In genomic region chr8:124739268-124739667, GRCm38 (mm10) we compare ENCODE assay signal across 10 mouse cellular contexts. TPM values are rescaled to one million over a fixed set of nuclear protein-coding genes. Genes with fewer than 3 reads are reported as not detected.
DNase-seq lines count a peak whose midpoint lies in the region; ATAC-seq and TF ChIP-seq lines count a peak whose summit lies in the region.
"Had no signal": no experiment of that assay in that cellular context is flagged by ENCODE, and none has a peak within 500 bp of the region (broad histone marks: within the 10 kb centered on the region; RNA-seq: fewer than 3 reads in every experiment).

No protein-coding gene starts in this region.

- intact Hi-C loops in heart, adult 2 months (cut with DNase I), result loop anchor here (2.0 to 5.0 kb wide), 2 partner anchors 36 to 88 kb away; no protein-coding TSS in a partner anchor

- no peaks in the 10 kb centered on the region for H3K79me2 ChIP-seq in heart, adult 2 months (replicated peaks; ENCODE audit: control insufficient read depth, insufficient read depth, low read length)

- TF ChIP-seq CTCF in heart, adult 2 months (IDR thresholded peaks at IDR 0.05), result peak; percentile 77

- no peaks in the 10 kb centered on the region for H3K27me3 ChIP-seq in heart, adult 2 months (ENCODE audit: control insufficient read depth, insufficient read depth, low read length)
- H3K27me3 ChIP-seq in heart, embryonic 11.5 days (ENCODE audit: control insufficient read depth, insufficient read depth, low read length), result no peaks in the 10 kb centered on the region
- H3K27me3 ChIP-seq: heart, embryonic 13.5 days had no signal

- H3K27ac ChIP-seq in heart, adult 2 months, result no peak overlapping the region
- H3K27ac ChIP-seq in heart, embryonic 11.5 days (ENCODE audit: low read depth, low read length), result no peak overlapping the region
- H3K27ac ChIP-seq: heart, embryonic 13.5 days had no signal

- no peak for DNase-seq in heart, adult 2 months
- DNase-seq in urinary bladder, postnatal 14 days (ENCODE audit: low spot score), result peak; percentile 32
- DNase-seq in urinary bladder, adult 2 months (ENCODE audit: low spot score), result no peak
- peak; percentile 79 for DNase-seq in induced T-regulatory cell, adult 2 months (ENCODE audit: low read depth)
- peak; percentile 63 for DNase-seq in thymus, postnatal 4 days
- DNase-seq in layer of hippocampus, adult 8-10 months (ENCODE audit: low spot score in 2 of 2), result no peak
- no peak for DNase-seq in left cerebral cortex, adult 8-10 months (ENCODE audit: low spot score in 2 of 2)

- H3K4me1 ChIP-seq in heart, adult 2 months (ENCODE audit: control insufficient read depth, insufficient read depth, low read length), result no peaks in the 10 kb centered on the region
- H3K4me1 ChIP-seq in heart, embryonic 11.5 days (ENCODE audit: control insufficient read depth, insufficient read depth, low read length), result no peaks in the 10 kb centered on the region
- H3K4me1 ChIP-seq: megakaryocyte, embryonic 14.5 days had no signal

- no peak overlapping the region for H3K9ac ChIP-seq in heart, adult 2 months (ENCODE audit: low read depth, low read length)
- H3K9ac ChIP-seq in heart, embryonic 11.5 days (ENCODE audit: low read depth, low read length), result no peak overlapping the region
- H3K9ac ChIP-seq: heart, embryonic 13.5 days had no signal

- WGBS in heart, adult 2 months, result 84% methylated on average over 1 of the region's 1 CpGs
- WGBS in heart, embryonic 11.5 days (ENCODE audit: insufficient replicate concordance), result 68% methylated on average over 1 of the region's 1 CpGs

- no peak overlapping the region for H3K4me2 ChIP-seq in heart, embryonic 11.5 days
- H3K4me2 ChIP-seq: heart, embryonic 13.5 days had no signal

- no peaks in the 10 kb centered on the region for H3K36me3 ChIP-seq in heart, adult 2 months (ENCODE audit: control insufficient read depth, insufficient read depth, low read length)
- peaks cover 5% of the 10 kb centered on the region for H3K36me3 ChIP-seq in heart, embryonic 11.5 days (ENCODE audit: control insufficient read depth, insufficient read depth, low read length)

- H3K9me3 ChIP-seq in heart, embryonic 11.5 days (replicated peaks; ENCODE audit: control insufficient read depth, low read length), result no peaks in the 10 kb centered on the region
- H3K9me3 ChIP-seq: heart, embryonic 13.5 days had no signal

- no peak for TF ChIP-seq EP300 in heart, adult 2 months (IDR thresholded peaks at IDR 0.05; ENCODE audit: insufficient read depth, low read depth, low read length)

- no peak for ATAC-seq in heart, embryonic 11.5 days (replicated peaks; ENCODE audit: insufficient number of reproducible peaks, low FRiP score, low TSS enrichment)

- H3K4me3 ChIP-seq in heart, adult 2 months, result no peak overlapping the region
- no peak overlapping the region for H3K4me3 ChIP-seq in heart, embryonic 11.5 days (ENCODE audit: low read depth, low read length)
- H3K4me3 ChIP-seq: heart, embryonic 13.5 days; megakaryocyte, embryonic 14.5 days had no signal

- no peak for TF ChIP-seq POLR2A in heart, adult 2 months (IDR thresholded peaks at IDR 0.05; ENCODE audit: insufficient read depth, low read depth, low read length)

RNA-seq across cellular contexts. Expression of gene Fam89a, which starts 12.4 kb away (rescaled TPM):
- 1 to 10 TPM; 1.6 to 2.1 TPM for total RNA-seq in heart, adult 2 months (2021)
- 1.8 and 3.2 TPM in 2 replicates for polyA plus RNA-seq in heart, adult 2 months (2012; rRNA removed)
- 2.4 and 3.1 TPM in 2 replicates for polyA plus RNA-seq in heart, embryonic 11.5 days (2014; fragmentation: Nextera tagmentation; extraction: Ambion mirVana)
- polyA plus RNA-seq in urinary bladder, adult 2 months (2012; rRNA removed), result 1.1 and 1.5 TPM in 2 replicates
- 1 to 10 TPM in 1 of 4 experiments, under 1 TPM in 3; 0.56 to 1.2 (median 0.73) TPM for total RNA-seq in layer of hippocampus, adult 8-10 months (2022)
- 1 to 10 TPM in 2 of 4 experiments, under 1 TPM in 2; 0.28 to 1.6 (median 0.83) TPM for total RNA-seq in left cerebral cortex, adult 8-10 months (2022)

RNA-seq across cellular contexts. Expression of gene Arv1, which starts 17.3 kb away (rescaled TPM):
- total RNA-seq in heart, adult 2 months (2021), result 1 to 10 TPM; 3.1 to 4.2 TPM
- 8.6 and 9.5 TPM in 2 replicates for polyA plus RNA-seq in heart, adult 2 months (2012; rRNA removed)
- 14.7 and 20.3 TPM in 2 replicates for polyA plus RNA-seq in heart, embryonic 11.5 days (2014; fragmentation: Nextera tagmentation; extraction: Ambion mirVana)
- polyA plus RNA-seq in urinary bladder, adult 2 months (2012; rRNA removed), result 11.7 and 15.4 TPM in 2 replicates
- 10 to 100 TPM; 13.3 to 17.5 (median 15.2) TPM for total RNA-seq in layer of hippocampus, adult 8-10 months (2022)
- 10 to 100 TPM; 11.4 to 13.0 (median 11.6) TPM for total RNA-seq in left cerebral cortex, adult 8-10 months (2022)

RNA-seq across cellular contexts. Expression of gene Ttc13, which starts 17.5 kb away (rescaled TPM):
- 10 to 100 TPM; 14.7 to 15.1 TPM for total RNA-seq in heart, adult 2 months (2021)
- 8.1 and 13.1 TPM in 2 replicates for polyA plus RNA-seq in heart, adult 2 months (2012; rRNA removed)
- 39.1 and 41.4 TPM in 2 replicates for polyA plus RNA-seq in heart, embryonic 11.5 days (2014; fragmentation: Nextera tagmentation; extraction: Ambion mirVana)
- polyA plus RNA-seq in urinary bladder, adult 2 months (2012; rRNA removed), result 18.2 and 19.1 TPM in 2 replicates
- 10 to 100 TPM; 42.9 to 55.7 (median 47.1) TPM for total RNA-seq in layer of hippocampus, adult 8-10 months (2022)
- 10 to 100 TPM; 38.5 to 42.9 (median 39.3) TPM for total RNA-seq in left cerebral cortex, adult 8-10 months (2022)

RNA-seq across cellular contexts. Expression of gene Trim67, which starts 53.6 kb away (rescaled TPM):
- total RNA-seq in heart, adult 2 months (2021), result under 1 TPM; 0.43 to 0.47 TPM
- 1.3 and 2.0 TPM in 2 replicates for polyA plus RNA-seq in heart, adult 2 months (2012; rRNA removed)
- 0.07 and 0.15 TPM in 2 replicates for polyA plus RNA-seq in heart, embryonic 11.5 days (2014; fragmentation: Nextera tagmentation; extraction: Ambion mirVana)
- polyA plus RNA-seq in urinary bladder, adult 2 months (2012; rRNA removed), result 0.08 and 0.10 TPM in 2 replicates
- total RNA-seq in layer of hippocampus, adult 8-10 months (2022), result 1 to 10 TPM; 1.9 to 2.3 (median 2.1) TPM
- total RNA-seq in left cerebral cortex, adult 8-10 months (2022), result 1 to 10 TPM; 2.2 to 2.3 (median 2.2) TPM

Comparison
In these comparisons a context has a peak if more than half of its experiments do, and no peak if none do; other contexts are left out.
1. DNase-seq: peak in urinary bladder, postnatal 14 days (single experiment), induced T-regulatory cell, adult 2 months (single experiment) and thymus, postnatal 4 days (single experiment); none in heart, adult 2 months (0 of 2), urinary bladder, adult 2 months (single experiment), layer of hippocampus, adult 8-10 months (0 of 2) and left cerebral cortex, adult 8-10 months (0 of 2).